Mouse (Mus musculus) limb, embryonic 14.5 days (tissue): Measurements from ENCODE around the gene Tas1r3. TPM values are rescaled to one million over a fixed set of nuclear protein-coding genes. Genes with fewer than 3 reads are reported as not detected.

Source experiments
- ATAC-seq: fragments of 200-750 bp; cut with Nextera tagmentation; 2 replicates; pipeline ENCODE4 v1.8.0; 2017; ENCODE audit warnings: low read depth, moderate number of reproducible peaks, moderate TSS enrichment; ENCODE audit not compliant: low FRiP score
- DNase-seq: peaks from one replicate; pipeline ENCODE4 v3.0.0-alpha.2; 2015; ENCODE audit warnings: low spot score
- H3K27ac ChIP-seq: fragments of 300-500 bp; sonication (generic); replicated peaks from 2 replicates; pipeline ENCODE4 v1.5.1; 2014; ENCODE audit warnings: low read depth, mild to moderate bottlenecking, low read length, moderate library complexity, mixed read lengths
- H3K27me3 ChIP-seq: fragments of 300-500 bp; sonication (generic); 2 replicates; pipeline ENCODE4 v1.6.1; 2014; ENCODE audit warnings: low read length, mixed read lengths; ENCODE audit not compliant: control insufficient read depth, insufficient read depth
- H3K36me3 ChIP-seq: fragments of 300-500 bp; sonication (generic); 2 replicates; pipeline ENCODE4 v1.6.1; 2014; ENCODE audit warnings: mild to moderate bottlenecking, low read length, moderate library complexity, mixed read lengths; ENCODE audit not compliant: control insufficient read depth, insufficient read depth
- H3K4me1 ChIP-seq: fragments of 300-500 bp; sonication (generic); 2 replicates; pipeline ENCODE4 v1.6.1; 2014; ENCODE audit warnings: antibody characterized with exemption, low read length, mixed read lengths; ENCODE audit not compliant: control insufficient read depth, insufficient read depth
- H3K4me2 ChIP-seq: fragments of 300-500 bp; sonication (generic); replicated peaks from 2 replicates; pipeline ENCODE4 v1.6.1; 2014; ENCODE audit warnings: low read depth, mild to moderate bottlenecking, low read length, moderate library complexity; ENCODE audit not compliant: severe bottlenecking
- H3K4me3 ChIP-seq: fragments of 300-500 bp; sonication (generic); replicated peaks from 2 replicates; pipeline ENCODE4 v1.5.1; 2014; ENCODE audit warnings: low read length
- H3K9ac ChIP-seq: fragments of 300-500 bp; sonication (generic); 2 replicates; pipeline ENCODE4 v1.6.1; 2014; ENCODE audit warnings: mild to moderate bottlenecking, low read depth, low read length, moderate library complexity; ENCODE audit not compliant: severe bottlenecking
- H3K9me3 ChIP-seq: fragments of 300-500 bp; sonication (generic); 2 replicates; pipeline ENCODE4 v1.6.1; 2016; ENCODE audit warnings: low read length; ENCODE audit not compliant: control insufficient read depth
- POLR2A ChIP-seq: fragments of 200-500 bp; IDR thresholded peaks from 2 replicates; pipeline ENCODE4 v1.8.0; 2012; ENCODE audit warnings: inconsistent platforms, mild to moderate bottlenecking, moderate library complexity, borderline replicate concordance; ENCODE audit not compliant: insufficient read depth, insufficient read length; ENCODE audit errors: extremely low read depth
- WGBS: fragments of 180-500 bp; shearing (Covaris S2); extraction: QIAGEN DNeasy Blood & Tissue Kit; methylation state at CpG from one replicate; pipeline ENCODE4 v1.1.7; 2014; 5-methylcytosine and 5-hydroxymethylcytosine counted together
- polyA plus RNA-seq, 2 experiments: library from polyadenylated mRNA; depleted of rRNA in 1 of 2; stranded (reverse) in 1 of 2; unstranded in 1 of 2; fragments of >200 nt; fragmentation: Nextera tagmentation in 1 of 2; extraction: Ambion mirVana in 1 of 2; gene quantifications; 2 replicates each; pipeline versions ENCODE4 v1.2.1 to v1.2.3; 2012 to 2014

Gene Tas1r3
- polyA plus RNA-seq, 2 experiments, result 0.31 to 0.32 TPM

- H3K4me1 ChIP-seq, result peaks cover 33% of the 10 kb centered on the region
- no peaks in the 10 kb centered on the region for H3K27me3 ChIP-seq
- peak overlapping the region; percentile 68; the same call in 1 of the 2 replicates for H3K4me2 ChIP-seq
- TF ChIP-seq POLR2A, result no peak
- no peak overlapping the region for H3K9ac ChIP-seq
- DNase-seq (no peak), ATAC-seq (no peak)
- H3K4me3 ChIP-seq, result no peak overlapping the region
- H3K36me3 ChIP-seq, result peaks cover 11% of the 10 kb centered on the region
- 56% methylated on average over 8 of the region's 8 CpGs for WGBS
- H3K9me3 ChIP-seq, result no peaks in the 10 kb centered on the region
- H3K27ac ChIP-seq, result peak overlapping the region; percentile 76; the same call in 1 of the 2 replicates
Measured at GRCm38 (mm10) chr4:155838187-155839153, 24.7 kb downstream of the Tas1r3 start.

- H3K4me3 ChIP-seq, result no peak overlapping the region
- peaks cover 13% of the 10 kb centered on the region for H3K36me3 ChIP-seq
- H3K27me3 ChIP-seq, result no peaks in the 10 kb centered on the region
- H3K9me3 ChIP-seq, result no peaks in the 10 kb centered on the region
- no peak overlapping the region for H3K9ac ChIP-seq
- H3K4me2 ChIP-seq, result no peak overlapping the region
- no peak for TF ChIP-seq POLR2A
- WGBS, result 77% methylated on average over 11 of the region's 11 CpGs
- ATAC-seq (no peak), DNase-seq (no peak)
- no peak overlapping the region for H3K27ac ChIP-seq
- H3K4me1 ChIP-seq, result peaks cover 33% of the 10 kb centered on the region
Measured at GRCm38 (mm10) chr4:155837404-155838010, 25.7 kb downstream of the Tas1r3 start.

- H3K9me3 ChIP-seq, result no peaks in the 10 kb centered on the region
- ATAC-seq, result peak; percentile 34; the same call in 1 of the 2 replicates
- no peaks in the 10 kb centered on the region for H3K27me3 ChIP-seq
- H3K36me3 ChIP-seq, result peaks cover 8% of the 10 kb centered on the region; the same call in 1 of the 2 replicates
- DNase-seq, result peak; percentile 95
- H3K4me2 ChIP-seq, result 0 out of 2 replicates have a peak overlapping the region, but pooled peaks have one; percentile 2
- WGBS, result 50% methylated on average over 2 of the region's 2 CpGs
- H3K4me1 ChIP-seq, result peaks cover 15% of the 10 kb centered on the region
- peak overlapping the region; percentile 46; the same call in 1 of the 2 replicates for H3K27ac ChIP-seq
- no peak overlapping the region for H3K4me3 ChIP-seq
- no peak overlapping the region for H3K9ac ChIP-seq
- no peak for TF ChIP-seq POLR2A
Measured at GRCm38 (mm10) chr4:155833836-155834235, 29.3 kb downstream of the Tas1r3 start.

GRCm38 (mm10) chr4:155833234-155833633 is 29.9 kb downstream of the Tas1r3 start:
- DNase-seq (no peak), ATAC-seq (no peak)
- Histone ChIP-seq H3K36me3 (peaks cover 8% of the 10 kb centered on the region; the same call in 1 of the 2 replicates), H3K4me1 (peaks cover 15% of the 10 kb centered on the region), H3K27me3 (no peaks in the 10 kb centered on the region), H3K9me3 (no peaks in the 10 kb centered on the region), H3K4me2 (no peak overlapping the region), H3K9ac (no peak overlapping the region), H3K4me3 (no peak overlapping the region), H3K27ac (0 out of 2 replicates have a peak overlapping the region, but pooled peaks have one; percentile 46)
- WGBS, result 96% methylated on average over 4 of the region's 4 CpGs
- no peak for TF ChIP-seq POLR2A

- Histone ChIP-seq H3K4me2 (peak overlapping the region; percentile 90), H3K36me3 (peaks cover 16% of the 10 kb centered on the region), H3K9me3 (no peaks in the 10 kb centered on the region), H3K4me3 (peak overlapping the region; percentile 83), H3K9ac (peak overlapping the region; percentile 76), H3K4me1 (peaks cover 15% of the 10 kb centered on the region), H3K27ac (no peak overlapping the region), H3K27me3 (no peaks in the 10 kb centered on the region)
- 52% methylated on average over 10 of the region's 10 CpGs for WGBS
- DNase-seq (no peak), ATAC-seq (no peak)
- no peak for TF ChIP-seq POLR2A
Measured at GRCm38 (mm10) chr4:155832321-155832720, 30.8 kb downstream of the Tas1r3 start.
